Mouse (Mus musculus) small intestine, adult 2 months (tissue): ENCODE results near the gene Kcnip1.

ENCODE experiments used
- CTCF ChIP-seq: fragments of 200-500 bp; IDR thresholded peaks from 2 replicates; pipeline ENCODE4 v1.5.1; 2012; ENCODE audit warnings: low read depth, mild to moderate bottlenecking, control low read depth, inconsistent platforms, low read length, moderate library complexity, mixed read lengths; ENCODE audit not compliant: insufficient replicate concordance, insufficient read length; ENCODE audit errors: extremely low read depth
- POLR2A ChIP-seq: fragments of 200-500 bp; IDR thresholded peaks from 2 replicates; pipeline ENCODE4 v1.6.1; 2012; ENCODE audit warnings: low read depth, mild to moderate bottlenecking, control low read depth, inconsistent platforms, low read length, moderate library complexity

GRCm38 (mm10) chr11:34035909-34036658, 43.1 kb upstream of the Kcnip1 start:
- TF ChIP-seq CTCF, result no peak
- no peak for TF ChIP-seq POLR2A
